Mouse (Mus musculus): ENCODE data around the gene Mertk.

DNA sequence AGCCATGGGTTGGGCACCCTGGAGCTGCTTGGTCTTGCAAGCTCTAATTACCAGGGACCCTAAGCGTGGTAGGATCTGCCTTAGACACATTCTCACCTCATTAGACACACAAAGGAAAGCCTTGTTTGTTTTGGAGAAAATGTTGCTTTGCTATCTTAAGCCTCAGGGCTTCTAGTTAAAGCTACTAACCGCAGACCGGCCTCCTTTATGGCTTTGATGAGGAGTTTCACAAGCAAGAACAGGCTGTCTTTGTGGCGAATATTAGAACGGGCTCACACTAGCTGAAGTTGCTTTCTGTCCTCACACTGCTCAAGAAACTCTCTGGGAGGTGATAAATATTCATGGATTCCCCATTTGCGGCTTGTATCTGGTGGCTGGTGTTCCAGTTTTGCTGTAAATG, 10.5 kb downstream of the Mertk start:
- TF ChIP-seq CTCF (IDR thresholded peaks at IDR 0.05; ENCODE audit: borderline replicate concordance, insufficient read depth, low read depth, low read length), result no peak
- no peak for TF ChIP-seq POLR2A (IDR thresholded peaks at IDR 0.05; ENCODE audit: borderline replicate concordance, insufficient read depth, low read length)
